Mouse (Mus musculus): ENCODE data around the gene Acsl1.
"Not testable (repeated sequence)": the region's sequence is repeated elsewhere in the genome, so short reads cannot be mapped to it uniquely, and the experiment has no call there.

The Acsl1 gene

DNA sequence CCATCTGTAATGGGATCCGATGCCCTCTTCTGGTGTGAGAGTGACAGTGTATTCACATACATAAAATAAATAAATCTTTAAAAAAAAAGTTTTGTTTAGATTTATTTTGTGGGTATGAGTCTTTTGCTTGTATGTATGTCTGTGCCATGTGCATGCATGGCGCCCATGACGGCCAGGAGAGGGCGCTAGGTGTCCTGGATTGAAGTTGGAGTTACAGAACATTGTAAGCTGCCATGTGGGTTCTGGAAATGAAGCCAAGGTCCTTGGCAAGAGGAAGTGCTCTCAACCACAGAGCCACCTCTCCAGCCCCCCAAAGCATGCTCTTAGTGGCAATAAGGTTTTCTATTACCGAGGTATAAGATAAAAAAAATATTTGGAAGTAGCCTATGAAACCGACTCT, 88.6 kb downstream of the Acsl1 start:
- peak; percentile 25 for DNase-seq (ENCODE audit: extremely low spot score, low spot score)

DNA sequence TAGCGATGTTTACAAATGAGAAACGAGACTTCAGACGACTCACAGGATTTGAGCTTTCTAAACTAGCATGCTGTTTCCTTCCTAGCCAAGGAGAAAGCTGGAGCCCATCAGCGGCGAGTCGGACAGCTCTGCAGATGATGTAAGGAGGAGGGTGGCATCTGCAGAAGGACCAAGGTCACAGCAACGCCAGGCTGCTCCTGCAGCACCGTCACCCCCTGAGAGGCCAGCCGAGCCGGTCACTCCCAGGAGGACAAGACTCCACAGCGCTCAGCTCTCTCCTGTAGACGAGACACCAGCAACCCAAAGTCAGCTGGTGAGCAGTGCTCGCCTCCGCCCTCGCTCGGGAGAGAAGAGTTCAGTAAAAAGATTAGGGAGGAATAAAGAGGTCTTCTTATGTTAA, 91.5 kb downstream of the Acsl1 start:
- DNase-seq (ENCODE audit: extremely low spot score, low spot score): no peak

DNA sequence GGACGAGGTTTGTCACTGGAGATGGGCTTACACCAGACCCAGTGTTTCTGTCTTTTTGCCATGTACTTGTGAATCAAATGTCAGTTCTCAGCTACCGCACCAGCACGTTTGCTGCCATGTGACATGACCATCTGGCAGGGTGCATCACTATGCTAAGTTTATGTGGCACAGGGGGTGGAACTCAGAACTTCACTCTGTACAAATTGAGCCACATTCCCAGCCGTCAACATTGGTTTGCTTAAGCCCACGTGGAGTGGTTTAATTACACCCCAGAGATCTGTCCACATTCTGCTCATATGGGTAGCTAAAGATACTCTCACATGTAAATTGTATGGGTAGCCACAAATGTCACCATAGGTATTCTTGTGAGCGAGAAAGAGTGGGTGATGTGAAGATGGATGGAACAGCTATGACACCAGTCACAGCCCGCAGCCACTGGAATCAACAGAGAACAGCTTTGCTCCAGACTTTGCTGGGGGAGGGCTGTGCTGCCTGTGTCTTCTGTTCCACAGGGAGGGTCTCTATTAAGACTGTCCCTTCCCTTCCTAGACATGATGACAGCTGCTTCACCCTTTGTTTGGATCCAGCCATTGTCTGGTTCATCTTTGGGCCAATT, 96.2 kb downstream of the Acsl1 start:
- no peak for DNase-seq (ENCODE audit: extremely low spot score, low spot score)

DNA sequence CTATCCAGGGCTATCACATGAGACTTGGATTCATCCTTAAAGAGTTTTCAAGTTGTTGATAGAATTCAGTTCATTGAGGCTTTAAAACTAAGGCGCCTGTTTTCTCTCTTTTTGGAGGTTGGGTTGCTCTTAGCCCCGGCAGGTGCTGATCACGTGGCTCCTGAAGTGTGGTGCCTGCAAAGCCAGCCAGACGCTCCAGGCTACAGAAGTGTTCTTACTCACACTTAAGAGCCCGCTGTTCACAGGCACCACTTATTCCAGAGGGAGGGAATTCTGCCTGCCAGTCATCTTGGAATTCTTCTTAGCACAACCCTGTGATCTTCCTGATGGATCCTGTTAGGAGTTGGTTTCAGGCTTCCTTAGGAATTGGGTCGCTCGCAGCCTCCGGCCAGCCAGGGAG, 97.1 kb downstream of the Acsl1 start:
- no peak for DNase-seq (ENCODE audit: extremely low spot score, low spot score)

DNA sequence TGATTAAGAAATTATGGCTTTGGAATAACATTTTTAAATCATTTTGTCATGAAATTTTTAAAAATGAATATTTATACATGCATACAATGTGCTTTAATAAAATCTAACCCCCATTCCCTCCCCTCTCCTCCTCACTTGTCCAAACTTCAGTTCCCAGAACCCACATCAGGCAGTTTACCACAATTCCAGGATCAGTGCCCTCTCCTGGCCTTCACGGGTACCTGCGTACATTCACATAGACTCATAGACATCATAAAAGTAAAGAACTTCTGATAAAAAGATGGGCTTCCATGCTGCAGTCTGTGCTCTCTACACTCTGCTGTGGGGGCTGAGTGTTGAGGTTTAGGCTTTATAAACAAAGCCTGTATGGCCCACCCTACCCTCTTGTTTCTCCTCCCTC, 98.1 kb downstream of the Acsl1 start:
- no peak for DNase-seq (ENCODE audit: extremely low spot score, low spot score)

DNA sequence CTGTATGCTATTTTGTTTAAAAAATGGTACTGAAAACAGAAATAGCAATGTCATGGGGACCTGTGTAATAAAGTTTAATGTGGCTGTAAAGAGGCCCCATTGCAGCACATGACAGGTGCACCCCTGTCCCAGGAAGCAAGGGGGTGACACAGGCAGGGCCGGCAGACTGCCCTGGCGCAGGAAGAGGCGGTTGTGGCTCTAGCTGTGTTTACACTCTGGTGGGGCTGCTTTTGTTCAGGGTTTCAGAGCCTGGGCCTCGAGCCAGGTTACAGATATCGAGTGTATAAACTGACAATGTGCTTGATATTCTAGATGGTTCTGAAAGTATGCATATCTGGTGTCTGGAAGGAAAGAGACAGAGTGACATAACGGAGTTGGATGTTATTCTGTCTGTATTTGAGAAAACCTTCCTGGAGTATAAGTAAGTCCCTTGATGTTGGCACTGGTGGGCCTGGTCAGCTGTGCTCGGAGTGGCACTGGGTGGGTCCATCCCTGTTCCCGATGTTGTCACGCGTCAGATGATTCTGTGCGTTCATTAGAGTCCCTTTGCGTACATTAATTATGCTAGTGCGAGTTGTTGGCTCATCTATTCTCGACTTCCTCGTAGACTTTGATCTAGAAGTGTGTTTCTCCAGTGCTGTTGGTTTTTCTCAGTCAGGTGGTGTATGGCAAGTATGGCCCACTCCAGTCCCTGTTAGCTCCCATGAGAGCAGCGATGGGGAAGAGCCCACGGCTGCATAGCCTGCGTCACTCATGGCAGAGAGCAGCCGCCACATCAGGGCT, 99.0 kb downstream of the Acsl1 start:
- DNase-seq (ENCODE audit: extremely low spot score, low spot score): no peak

DNA sequence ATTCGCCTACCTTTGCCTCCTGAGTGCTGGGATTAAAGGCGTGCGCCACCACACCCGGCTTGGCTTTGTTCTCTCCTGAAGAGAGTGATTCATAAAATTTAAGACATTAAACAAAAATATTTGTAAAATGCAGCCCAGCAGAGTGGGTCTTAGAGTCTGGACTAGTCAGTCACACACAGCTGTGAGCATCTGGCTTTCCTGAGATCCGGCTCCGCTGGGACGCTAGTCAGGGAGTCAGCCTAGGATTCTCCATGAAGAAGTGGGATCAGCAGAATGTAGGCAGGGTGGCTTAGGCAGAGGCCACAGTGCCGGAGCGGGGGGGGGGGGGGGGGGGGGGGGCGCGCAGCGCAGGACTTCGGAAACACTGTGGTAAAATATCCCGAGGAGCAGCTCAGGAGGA, 99.8 kb downstream of the Acsl1 start:
- DNase-seq (ENCODE audit: extremely low spot score, low spot score): no peak

DNA sequence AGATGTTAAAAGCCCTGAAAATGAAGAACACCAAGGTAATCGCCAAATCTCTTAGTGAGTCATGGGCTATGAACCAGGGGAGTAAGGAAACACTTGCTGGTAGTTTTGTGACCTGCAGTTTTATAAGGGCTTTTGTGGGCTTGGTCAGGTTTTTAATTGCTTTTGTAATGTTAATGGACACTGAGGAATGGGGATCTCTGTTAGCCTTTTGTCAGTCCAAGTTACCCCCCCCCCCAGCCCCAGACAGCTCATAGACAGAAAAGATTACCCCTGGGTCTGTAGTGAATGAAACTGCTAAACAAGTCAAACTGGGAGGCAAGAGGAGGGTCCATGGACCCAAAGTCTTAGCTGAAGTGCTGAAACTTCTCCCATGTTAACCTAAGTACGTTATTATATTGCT, 102.6 kb downstream of the Acsl1 start:
- no peak for DNase-seq (ENCODE audit: extremely low spot score, low spot score)

DNA sequence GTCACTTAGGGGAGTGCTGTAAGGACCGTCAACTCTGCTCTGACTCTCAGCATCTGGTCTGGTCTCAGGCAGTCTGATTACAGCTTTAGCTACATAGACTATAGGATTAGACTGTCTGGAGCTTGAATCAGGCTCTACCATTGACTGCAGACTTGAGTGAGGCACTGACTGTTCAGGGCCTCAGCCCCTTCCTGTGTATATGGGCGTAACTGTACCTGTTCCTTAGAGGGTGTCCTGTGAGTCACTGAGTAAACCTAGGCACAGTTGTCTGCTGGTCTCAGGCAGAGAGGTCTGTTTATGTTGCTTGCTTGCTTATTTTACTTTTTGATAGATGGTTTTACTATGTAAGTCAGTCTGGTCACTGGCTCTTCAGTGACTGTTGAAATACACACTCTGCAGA, 103.1 kb downstream of the Acsl1 start:
- no peak for DNase-seq (ENCODE audit: extremely low spot score, low spot score)

DNA sequence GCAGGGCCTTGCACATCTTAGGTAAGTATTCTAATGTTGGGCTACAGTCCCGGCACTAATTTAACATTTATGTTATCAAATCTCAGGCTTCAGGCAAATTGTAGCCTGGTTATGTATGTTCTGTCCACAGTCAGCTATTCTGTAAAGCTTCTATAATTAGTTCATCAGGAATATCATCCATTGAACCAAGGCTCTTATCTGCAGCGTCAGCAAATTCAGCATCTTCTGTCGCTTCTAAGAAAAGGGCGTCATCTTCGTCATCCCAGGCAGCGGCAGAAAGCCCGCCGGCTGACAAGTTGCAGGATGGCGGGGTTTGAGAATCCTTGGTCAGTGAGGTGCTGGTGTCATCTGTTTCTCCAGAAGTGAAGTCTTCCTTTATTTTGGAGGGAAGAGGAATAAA, 108.0 kb downstream of the Acsl1 start:
- DNase-seq (ENCODE audit: extremely low spot score, low spot score): no peak

DNA sequence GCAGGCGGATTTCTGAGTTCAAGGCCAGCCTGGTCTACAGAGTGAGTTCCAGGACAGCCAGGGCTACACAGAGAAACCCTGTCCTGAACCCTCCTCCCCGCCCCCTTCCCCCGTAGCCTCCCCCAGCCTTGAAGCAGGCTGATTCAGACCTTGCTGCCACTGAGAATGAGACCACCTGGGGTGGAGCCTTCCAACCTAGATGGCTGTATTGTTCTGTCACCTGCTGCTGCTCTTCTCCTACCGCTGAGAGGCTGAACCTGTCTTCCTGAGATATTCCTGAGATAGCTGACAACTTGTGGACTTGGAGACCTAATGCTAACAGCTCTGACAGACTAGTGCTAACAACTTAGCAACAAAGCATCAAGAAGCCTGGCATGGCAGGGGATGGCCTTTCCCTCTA, 113.5 kb downstream of the Acsl1 start:
- not testable (repeated sequence) for DNase-seq (ENCODE audit: extremely low spot score, low spot score)

DNA sequence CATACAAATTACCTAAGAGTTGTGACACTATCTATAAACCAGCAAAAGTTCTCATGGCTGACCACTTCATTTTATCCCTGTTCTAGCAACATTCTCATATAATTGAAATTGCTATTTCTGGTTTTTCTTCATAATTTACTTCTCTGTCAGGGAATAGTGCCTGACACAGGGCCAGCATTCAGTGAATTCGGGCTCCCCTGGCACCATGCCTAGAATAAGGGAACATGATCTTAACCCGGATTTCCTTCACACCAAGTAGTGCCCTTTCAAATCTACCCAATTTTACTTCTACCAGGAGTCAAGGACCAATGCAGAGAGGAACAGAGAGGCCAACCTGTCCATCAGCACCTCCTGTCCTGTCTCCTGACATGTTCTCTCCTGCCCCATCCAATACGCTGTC, 114.7 kb downstream of the Acsl1 start:
- DNase-seq (ENCODE audit: extremely low spot score, low spot score): no peak

Measured in neural tube, embryonic 10.5 days (tissue).